Mouse (Mus musculus) G1E (cell line): ENCODE results near the gene Slc8b1. TPM values are rescaled to one million over a fixed set of nuclear protein-coding genes. Genes with fewer than 3 reads are reported as not detected.

Source experiments
- ATAC-seq: 2 replicates; pipeline ENCODE4 v1.8.0; 2016; ENCODE audit warnings: mild to moderate bottlenecking; ENCODE audit not compliant: insufficient number of reproducible peaks, poor library complexity, low FRiP score, severe bottlenecking; ENCODE audit errors: extremely low read depth
- DNase-seq: peaks from one replicate; pipeline ENCODE4 v3.0.0; 2012; ENCODE audit warnings: low spot score
- H3K27me3 ChIP-seq: 2 replicates; pipeline ENCODE4 v1.6.1; 2012; ENCODE audit warnings: mild to moderate bottlenecking, low read length, inconsistent platforms; ENCODE audit not compliant: insufficient read depth
- H3K36me3 ChIP-seq: replicated peaks from 2 replicates; pipeline ENCODE3; 2012; ENCODE audit warnings: mild to moderate bottlenecking, inconsistent platforms
- H3K4me1 ChIP-seq: 2 replicates; pipeline ENCODE4 v1.6.1; 2012; ENCODE audit warnings: low read depth, low read length, inconsistent platforms, mixed read lengths; ENCODE audit not compliant: insufficient read depth
- H3K4me3 ChIP-seq: 2 replicates; pipeline ENCODE4 v1.5.1; 2012; ENCODE audit warnings: low read depth, mild to moderate bottlenecking, inconsistent platforms, low read length, moderate library complexity, mixed read lengths
- H3K9me3 ChIP-seq: replicated peaks from 2 replicates; pipeline ENCODE4 v1.6.1; 2012; ENCODE audit warnings: inconsistent platforms
- CTCF ChIP-seq: IDR thresholded peaks from 2 replicates; pipeline ENCODE4 v1.5.1; 2012; ENCODE audit warnings: low read depth, low read length, inconsistent platforms, mixed read lengths
- GATA1 ChIP-seq: IDR thresholded peaks from 2 replicates; pipeline ENCODE4 v1.6.1; 2012; ENCODE audit warnings: borderline replicate concordance, low read length, inconsistent platforms, mixed read lengths
- GATA2 ChIP-seq: IDR thresholded peaks from 2 replicates; pipeline ENCODE4 v1.6.1; 2012; ENCODE audit warnings: low read depth, low read length, inconsistent platforms, borderline replicate concordance
- POLR2AphosphoS5 ChIP-seq: IDR thresholded peaks from 2 replicates; pipeline ENCODE4 v1.6.1; 2012; ENCODE audit warnings: low read depth, low read length, inconsistent platforms; ENCODE audit not compliant: insufficient replicate concordance
- TAL1 ChIP-seq: conservative IDR thresholded peaks from 2 replicates; pipeline ENCODE4 v1.6.1; 2012; ENCODE audit warnings: low read depth, low read length, inconsistent platforms, mixed read lengths
- polyA plus RNA-seq: library from polyadenylated mRNA; stranded (reverse); fragments of >175 nt; gene quantifications from 2 replicates; pipeline ENCODE4 v1.2.3, GENCODE M21; 2012
- total RNA-seq, 2 experiments: library from RNA; stranded (forward) in 1 of 2; stranded (reverse) in 1 of 2; fragments of 200-1000 nt in 1 of 2; fragments of >200 nt in 1 of 2; fragmentation: Nextera tagmentation in 1 of 2; gene quantifications; 2 replicates each; pipeline ENCODE4 v1.2.3; 2014 to 2017

The Slc8b1 gene
- total and polyA plus RNA-seq, 3 experiments, result 3.4 to 5.3 (median 3.7) TPM

- peaks cover 20% of the 10 kb centered on the region for H3K4me1 ChIP-seq
- ATAC-seq, result no peak
Observed at GRCm38 (mm10) chr5:120570289-120570897, 59.4 kb downstream of the Slc8b1 start.

DNA sequence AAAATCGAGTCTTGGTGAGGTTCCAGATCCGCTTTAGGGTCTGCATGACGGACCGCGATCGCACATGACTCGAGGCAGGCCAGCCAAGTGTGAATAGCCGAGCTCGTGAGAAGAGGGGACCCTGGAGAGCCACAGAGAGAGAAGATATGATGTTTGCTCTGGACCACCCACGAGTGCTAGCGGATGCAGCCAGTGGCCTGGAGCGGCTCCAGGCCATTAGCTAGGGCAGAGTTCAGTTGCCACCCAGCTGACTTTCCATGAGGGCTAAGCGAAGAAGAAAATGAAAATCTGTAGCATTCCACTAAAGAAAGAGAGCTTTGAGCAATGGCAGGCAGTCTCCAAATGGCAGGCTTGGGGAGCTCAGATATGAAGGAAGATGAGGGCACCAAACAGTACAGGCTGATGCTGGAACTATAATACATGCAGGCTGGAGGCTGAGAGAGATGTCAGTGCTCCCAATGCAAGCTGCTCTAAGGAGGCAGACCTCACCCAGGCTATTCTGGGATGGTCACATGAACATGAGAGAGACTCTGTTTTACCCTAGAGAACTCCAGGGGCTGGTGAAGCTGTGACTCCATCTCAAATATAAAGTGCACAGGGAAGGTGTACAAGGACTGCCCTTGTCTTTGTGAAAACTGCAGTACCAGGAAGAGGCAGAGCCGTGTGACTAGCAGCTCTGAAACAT, 60.2 kb downstream of the Slc8b1 start:
- DNase-seq (no peak), ATAC-seq (no peak)
- TF ChIP-seq POLR2AphosphoS5, result no peak
- TF ChIP-seq GATA1, result no peak
- TF ChIP-seq GATA2, result no peak
- TF ChIP-seq TAL1, result no peak
- no peak for TF ChIP-seq CTCF
- Histone ChIP-seq H3K36me3 (peaks cover 89% of the 10 kb centered on the region), H3K4me3 (no peak overlapping the region), H3K9me3 (no peaks in the 10 kb centered on the region), H3K27me3 (no peaks in the 10 kb centered on the region), H3K4me1 (peaks cover 20% of the 10 kb centered on the region)

More at GRCm38 (mm10) chr5:120570289-120570897, 59.4 kb downstream of the Slc8b1 start:
- Histone ChIP-seq H3K36me3 (peaks cover 95% of the 10 kb centered on the region), H3K4me3 (no peak overlapping the region), H3K9me3 (no peaks in the 10 kb centered on the region), H3K27me3 (no peaks in the 10 kb centered on the region)
- DNase-seq, result no peak
- no peak for TF ChIP-seq TAL1
- no peak for TF ChIP-seq GATA2
- TF ChIP-seq CTCF, result no peak
- no peak for TF ChIP-seq GATA1
- no peak for TF ChIP-seq POLR2AphosphoS5

DNA sequence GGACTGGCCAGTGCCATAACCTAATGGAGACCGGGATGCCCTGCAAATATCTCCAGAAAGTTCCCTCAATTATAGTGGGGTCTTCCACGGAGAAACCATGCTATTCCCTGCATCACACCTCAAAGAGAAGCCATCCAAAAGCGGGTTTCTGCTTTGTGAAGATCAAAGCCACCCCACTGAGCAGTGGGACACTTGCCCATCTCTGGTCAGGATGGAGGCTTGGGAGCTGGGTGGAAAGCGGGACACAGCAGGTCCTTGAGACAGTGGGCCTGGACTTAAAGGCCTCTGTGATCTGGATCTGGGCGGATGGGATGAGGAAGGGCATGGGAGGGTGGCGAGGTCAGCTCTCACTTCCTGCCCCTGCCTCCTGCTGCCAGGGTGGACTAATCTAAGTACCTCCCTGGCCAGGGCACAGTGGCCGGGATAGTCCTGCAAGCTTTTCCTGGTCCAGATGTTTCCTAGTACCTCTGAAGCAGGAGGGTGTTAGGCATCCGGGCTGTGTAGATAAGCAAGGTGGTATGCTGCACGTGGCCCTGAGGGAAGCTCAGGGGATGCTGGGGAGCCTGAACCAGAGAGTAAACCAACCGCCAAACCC, 63.6 kb downstream of the Slc8b1 start:
- Histone ChIP-seq H3K4me3 (no peak overlapping the region), H3K36me3 (peaks cover 86% of the 10 kb centered on the region), H3K9me3 (no peaks in the 10 kb centered on the region), H3K27me3 (no peaks in the 10 kb centered on the region), H3K4me1 (peaks cover 50% of the 10 kb centered on the region)
- ATAC-seq (no peak), DNase-seq (no peak)
- TF ChIP-seq GATA2 (no peak), CTCF (no peak), POLR2AphosphoS5 (no peak), TAL1 (no peak), GATA1 (no peak)

GRCm38 (mm10) chr5:120576781-120577301, 65.9 kb downstream of the Slc8b1 start:
- Histone ChIP-seq H3K36me3 (peaks cover 86% of the 10 kb centered on the region), H3K9me3 (no peaks in the 10 kb centered on the region), H3K27me3 (no peaks in the 10 kb centered on the region), H3K4me1 (peaks cover 46% of the 10 kb centered on the region), H3K4me3 (peak overlapping the region; percentile 41; the same call in 1 of the 2 replicates)
- DNase-seq (no peak), ATAC-seq (no peak; the same call in 1 of the 2 replicates)
- TF ChIP-seq GATA2, result no peak
- TF ChIP-seq GATA1, result no peak
- TF ChIP-seq POLR2AphosphoS5, result no peak
- no peak for TF ChIP-seq CTCF
- no peak for TF ChIP-seq TAL1

- Histone ChIP-seq H3K36me3 (peaks cover 85% of the 10 kb centered on the region), H3K9me3 (no peaks in the 10 kb centered on the region), H3K4me1 (peaks cover 46% of the 10 kb centered on the region), H3K27me3 (no peaks in the 10 kb centered on the region), H3K4me3 (peak overlapping the region; percentile 62; the same call in 1 of the 2 replicates)
- ATAC-seq, result peak; percentile 77
- TF ChIP-seq TAL1, result no peak
- no peak for TF ChIP-seq GATA1
- TF ChIP-seq POLR2AphosphoS5, result no peak
- no peak for TF ChIP-seq GATA2
- no peak for TF ChIP-seq CTCF
- DNase-seq, result peak; percentile 71
Observed at GRCm38 (mm10) chr5:120577935-120578441, 67.0 kb downstream of the Slc8b1 start.
